Mouse (Mus musculus) ovary, postnatal 14 days (tissue): ENCODE data around the gene Prok2.
A peak's percentile ranks its signal among the peaks of the same experiment; 100 is the strongest.

Source experiments
- DNase-seq: peaks from one replicate; pipeline ENCODE4 v3.0.0; 2022; ENCODE audit warnings: low spot score

Prok2 gene

DNA sequence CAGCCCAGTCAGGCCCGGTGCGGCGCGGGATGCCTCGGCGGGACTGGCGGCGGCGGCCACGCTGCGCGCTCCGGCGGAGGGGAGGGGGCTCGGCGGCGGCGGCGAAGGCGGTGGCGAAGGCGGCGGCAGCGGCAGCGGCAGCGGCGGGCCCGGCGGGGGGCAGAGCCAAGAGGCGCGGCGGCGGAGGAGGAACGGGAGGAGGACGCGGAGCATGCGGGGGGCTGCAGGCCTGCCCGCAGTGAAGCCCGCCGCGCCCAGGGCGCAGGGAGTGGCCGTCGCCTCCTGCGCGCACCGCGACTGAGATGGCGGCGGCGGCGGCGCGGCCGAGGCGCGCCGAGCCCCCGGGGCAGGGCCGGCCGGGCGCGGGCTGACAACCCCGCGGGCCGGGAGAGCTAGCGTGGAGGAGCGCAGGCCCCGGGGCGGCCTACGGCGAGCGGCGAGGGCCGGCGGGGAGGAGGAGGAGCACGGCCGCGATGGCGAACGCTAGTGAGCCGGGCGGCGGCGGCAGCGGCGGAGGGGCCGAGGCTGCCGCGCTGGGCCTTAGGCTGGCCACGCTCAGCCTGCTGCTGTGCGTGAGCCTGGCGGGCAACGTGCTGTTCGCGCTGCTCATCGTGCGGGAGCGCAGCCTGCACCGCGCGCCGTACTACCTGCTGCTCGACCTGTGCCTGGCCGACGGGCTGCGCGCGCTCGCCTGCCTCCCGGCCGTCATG lies 33.8 kb downstream of the Prok2 start, which contains the start of gene Gpr27:
TSS of gene Gpr27 (plus strand) at position 474 of the 710 bp plus-strand sequence.
- peak; percentile 22 for DNase-seq

DNA sequence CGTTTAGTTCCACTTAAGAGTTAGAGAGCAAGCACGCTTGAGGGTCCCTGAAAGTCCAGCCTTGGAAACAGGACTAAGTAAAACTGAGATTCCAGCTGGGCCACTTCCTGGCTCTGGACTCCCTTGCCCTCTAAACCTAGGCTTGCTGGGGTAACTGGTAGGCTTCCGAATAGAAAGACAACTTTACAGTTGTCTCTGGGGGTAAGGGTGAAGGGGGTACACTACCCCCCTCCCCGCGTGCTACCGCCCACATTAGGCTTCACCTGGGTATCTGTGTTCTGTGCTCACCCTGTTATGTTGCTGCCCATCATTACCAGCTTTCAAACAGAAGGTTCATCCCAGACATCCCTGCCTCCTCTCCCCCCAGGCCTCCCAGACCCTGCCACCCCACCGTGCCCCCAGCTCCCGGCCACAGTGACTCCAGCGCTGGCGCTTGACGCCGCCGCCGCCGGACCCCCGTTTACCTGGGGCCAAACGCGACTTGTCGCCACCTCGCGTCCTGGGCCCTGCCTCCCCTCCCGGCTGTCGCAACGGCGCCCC lies 34.5 kb downstream of the Prok2 start:
- no peak for DNase-seq

DNA sequence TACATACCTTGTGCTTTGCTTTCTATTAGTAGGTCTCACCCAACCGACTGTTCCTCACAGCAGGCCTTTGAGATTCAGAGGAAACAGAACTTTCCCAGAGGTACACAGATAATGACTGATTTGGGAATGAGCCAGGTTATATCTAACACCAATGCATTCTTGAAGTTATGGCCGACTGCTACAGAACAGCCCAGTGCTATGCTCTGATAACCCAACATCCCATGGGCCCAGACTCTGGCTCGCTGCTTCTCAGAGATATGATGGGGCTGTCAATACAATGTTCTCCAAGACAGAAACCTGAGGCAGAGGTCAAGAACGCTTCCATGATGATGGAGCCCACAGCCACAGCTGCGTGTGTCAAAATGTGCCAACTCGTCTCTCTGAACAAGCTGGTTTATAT lies 37.7 kb downstream of the Prok2 start:
- no peak for DNase-seq

DNA sequence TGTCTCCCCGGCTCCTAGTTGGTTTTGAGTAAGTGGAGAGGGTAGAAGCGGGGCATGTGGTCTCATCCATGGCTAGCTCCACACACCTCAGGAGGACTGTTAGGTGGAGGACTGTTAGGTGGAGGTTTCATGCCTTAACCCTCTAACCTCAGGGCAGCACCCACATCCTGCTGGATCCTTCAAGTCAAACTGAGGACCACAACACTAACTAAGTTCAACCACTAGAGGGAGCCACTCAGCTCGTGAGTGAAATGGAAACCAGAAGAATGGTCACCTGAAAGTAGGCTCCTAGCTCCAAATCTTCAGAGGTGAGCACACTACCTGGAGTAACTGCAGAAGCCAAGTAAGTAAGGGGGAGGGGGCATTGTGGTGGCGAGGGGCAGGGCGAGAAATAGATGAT lies 41.3 kb downstream of the Prok2 start:
- DNase-seq, result no peak

DNA sequence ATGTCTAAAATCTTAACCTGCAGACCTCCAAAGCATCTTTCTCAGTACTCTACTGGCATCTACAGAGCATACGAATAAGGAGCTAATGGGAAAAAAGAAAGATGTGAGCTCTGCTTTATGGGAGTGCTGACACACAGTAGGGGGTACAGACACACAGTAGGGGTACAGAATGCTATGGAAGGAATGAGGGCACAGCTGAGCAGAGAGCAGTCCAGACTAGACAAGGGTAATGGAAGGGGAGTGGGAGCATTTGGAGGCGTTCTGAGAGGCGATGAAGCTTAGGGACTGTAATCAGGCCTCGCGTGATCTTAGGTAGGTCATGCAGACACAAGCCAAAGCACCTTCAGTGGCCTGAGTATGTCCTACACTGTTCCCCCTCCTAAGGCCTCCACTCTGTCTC lies 42.2 kb downstream of the Prok2 start:
- DNase-seq, result no peak

DNA sequence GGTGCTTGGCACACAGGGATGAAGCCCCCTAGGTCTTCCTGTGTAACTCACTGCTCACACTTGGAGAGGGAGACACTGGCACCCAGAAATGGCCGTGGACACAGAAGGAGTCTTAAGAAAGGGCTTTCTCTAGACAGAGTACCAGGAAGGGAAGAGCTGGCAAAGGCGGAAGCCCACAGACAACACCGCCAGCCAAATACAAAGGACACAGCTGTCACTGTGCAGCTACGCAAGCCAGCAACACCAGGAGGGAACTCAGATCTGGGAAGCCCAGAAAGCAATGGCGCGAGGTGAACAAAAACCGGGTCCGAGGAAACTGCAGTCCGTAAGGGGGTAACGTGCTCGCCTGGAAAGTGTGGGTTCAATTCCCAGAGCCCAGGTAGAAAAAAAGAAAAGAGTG lies 48.1 kb downstream of the Prok2 start:
- DNase-seq, result no peak

DNA sequence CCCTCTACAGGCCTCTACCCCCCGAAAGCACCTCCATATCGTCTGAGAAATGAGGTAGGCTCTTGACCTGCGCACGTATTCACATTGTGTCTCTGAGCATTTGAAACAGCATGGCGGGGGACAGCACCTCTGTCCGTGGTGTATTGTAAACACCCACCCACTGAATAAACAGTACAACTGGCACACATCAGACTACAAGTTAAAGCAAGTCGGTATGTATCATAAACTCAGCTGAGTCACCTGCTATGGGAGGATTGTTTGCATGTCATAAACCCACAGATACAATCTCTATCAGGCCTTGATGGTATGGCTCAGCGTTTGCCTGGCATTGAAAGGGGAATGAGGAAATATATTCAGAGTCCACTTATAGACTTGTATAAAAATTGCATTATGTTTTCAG lies 48.9 kb downstream of the Prok2 start:
- DNase-seq, result no peak

DNA sequence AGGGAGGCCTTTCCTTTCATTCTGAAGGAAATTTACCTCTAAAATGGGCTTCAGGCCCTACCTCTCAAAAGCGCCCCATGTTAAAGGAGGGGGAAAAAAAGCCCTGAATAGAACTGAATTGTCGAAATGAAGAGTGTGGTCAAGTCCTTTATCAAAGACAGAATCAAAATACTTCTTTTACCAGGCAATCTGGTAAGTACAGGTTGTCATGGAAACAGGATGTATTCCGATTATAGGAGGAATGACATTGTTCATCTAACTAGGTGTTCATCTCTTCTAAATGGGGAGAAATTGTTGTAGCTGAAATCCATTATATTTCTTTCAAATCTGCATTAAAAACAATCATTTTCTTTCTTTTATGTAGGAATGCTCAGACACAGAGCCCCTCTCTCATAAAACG lies 51.7 kb downstream of the Prok2 start:
- no peak for DNase-seq

DNA sequence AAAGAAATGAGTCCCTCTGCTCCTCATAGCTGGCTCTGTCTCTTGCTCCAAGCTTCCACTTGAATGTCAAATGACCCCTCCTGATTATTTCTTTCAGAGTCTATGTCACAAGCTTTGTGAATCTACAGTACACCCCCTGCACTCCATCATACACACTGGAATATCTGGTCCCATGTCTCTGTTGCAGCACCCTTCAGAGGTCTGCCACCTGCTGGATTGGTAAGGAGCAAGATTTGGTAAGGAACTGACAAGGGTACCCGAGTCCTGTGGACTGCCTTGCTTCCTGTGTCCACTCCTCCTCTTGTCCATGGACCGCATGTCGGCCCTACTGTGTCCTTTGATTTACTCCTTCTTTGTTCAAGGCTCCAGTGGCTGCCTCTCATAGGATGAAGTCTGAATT lies 54.4 kb downstream of the Prok2 start:
- no peak for DNase-seq

DNA sequence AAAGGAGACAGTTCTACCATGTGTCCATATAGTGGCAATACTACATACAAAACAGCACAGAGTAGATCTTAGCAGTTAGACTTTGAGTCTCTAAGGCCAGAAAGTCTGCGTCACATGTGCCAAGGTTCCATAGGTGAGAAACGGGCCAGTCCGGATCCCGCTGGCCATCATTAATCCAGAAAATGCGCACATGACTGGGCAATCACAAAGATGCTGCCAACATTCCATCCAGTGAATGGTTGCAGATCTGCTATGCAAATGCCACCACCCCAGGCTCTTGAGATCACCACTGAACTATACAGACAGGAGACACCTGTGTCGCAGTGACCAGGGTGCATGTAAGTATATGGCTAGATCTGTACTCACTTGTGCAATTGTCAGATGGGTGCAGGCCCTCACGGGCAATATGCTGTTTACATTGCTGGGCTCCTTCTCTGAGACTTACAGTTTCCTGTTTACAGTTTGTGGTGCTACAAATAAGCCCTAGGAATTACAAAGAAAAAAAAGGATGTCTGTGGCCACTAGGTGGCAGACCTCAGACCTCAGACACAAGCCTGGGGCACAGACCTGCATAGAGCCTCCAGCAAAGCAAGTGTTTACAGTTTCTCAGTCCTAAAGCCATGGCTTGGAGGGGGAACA lies 55.6 kb downstream of the Prok2 start:
- DNase-seq, result peak; percentile 35

DNA sequence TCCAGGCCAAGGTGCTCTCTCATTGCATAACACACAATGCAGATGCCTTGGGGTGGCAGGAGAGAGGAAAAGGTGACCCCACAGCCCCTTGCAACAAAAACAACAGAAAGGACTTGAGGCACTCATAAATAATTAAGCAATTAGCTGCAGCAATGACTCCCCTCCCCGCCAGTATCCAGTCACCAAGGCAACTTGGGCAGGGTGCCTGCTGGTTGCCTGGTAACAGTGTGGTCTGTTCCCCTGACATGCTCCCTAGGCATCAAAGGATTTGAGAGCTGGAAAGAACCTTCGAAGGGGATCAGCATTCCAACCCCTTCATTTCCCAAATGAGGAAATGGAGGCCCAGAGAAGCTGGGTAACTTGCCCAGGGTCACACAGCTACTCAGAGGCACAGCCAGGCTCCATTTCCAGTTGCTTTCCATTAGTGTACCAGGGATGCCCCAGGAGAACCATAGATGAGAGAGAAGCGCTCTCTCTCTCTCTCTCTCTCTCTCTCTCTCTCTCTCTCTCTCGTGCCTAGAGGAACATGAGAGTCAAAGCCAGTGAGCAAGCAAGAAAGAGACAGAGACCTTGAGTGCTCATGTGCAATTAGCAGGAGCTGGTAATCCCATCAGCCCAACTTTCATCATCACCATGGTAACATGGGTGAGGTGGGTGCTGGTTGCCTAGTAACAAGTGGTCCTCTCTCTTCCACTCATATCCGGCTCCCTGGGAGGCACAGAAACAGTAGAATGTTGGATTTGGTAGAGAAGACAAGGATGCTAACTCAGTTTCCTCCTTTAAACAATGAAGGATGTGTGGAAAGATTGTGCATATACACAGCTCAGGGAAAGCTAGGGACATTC lies 56.5 kb downstream of the Prok2 start:
- no peak for DNase-seq

DNA sequence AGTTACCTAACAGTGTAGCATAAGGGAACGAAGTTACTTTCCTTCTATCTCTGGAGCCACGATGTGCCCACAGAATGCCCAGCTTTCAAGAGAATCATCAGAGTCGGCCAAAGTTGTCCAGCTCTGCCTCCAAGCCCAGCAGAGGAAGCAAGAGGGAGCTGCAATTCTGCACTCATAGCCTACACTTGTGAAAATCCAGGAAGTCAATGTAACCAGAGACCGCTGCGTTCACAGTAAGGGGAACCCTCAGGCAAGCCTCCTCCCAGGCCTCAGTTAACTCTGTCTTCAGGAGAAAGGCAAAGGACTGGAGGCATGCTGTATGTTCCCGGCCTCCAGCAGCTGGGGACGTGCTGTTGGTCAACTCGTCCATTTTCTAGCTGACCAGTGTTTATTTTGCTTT lies 58.9 kb downstream of the Prok2 start:
- DNase-seq, result no peak

DNA sequence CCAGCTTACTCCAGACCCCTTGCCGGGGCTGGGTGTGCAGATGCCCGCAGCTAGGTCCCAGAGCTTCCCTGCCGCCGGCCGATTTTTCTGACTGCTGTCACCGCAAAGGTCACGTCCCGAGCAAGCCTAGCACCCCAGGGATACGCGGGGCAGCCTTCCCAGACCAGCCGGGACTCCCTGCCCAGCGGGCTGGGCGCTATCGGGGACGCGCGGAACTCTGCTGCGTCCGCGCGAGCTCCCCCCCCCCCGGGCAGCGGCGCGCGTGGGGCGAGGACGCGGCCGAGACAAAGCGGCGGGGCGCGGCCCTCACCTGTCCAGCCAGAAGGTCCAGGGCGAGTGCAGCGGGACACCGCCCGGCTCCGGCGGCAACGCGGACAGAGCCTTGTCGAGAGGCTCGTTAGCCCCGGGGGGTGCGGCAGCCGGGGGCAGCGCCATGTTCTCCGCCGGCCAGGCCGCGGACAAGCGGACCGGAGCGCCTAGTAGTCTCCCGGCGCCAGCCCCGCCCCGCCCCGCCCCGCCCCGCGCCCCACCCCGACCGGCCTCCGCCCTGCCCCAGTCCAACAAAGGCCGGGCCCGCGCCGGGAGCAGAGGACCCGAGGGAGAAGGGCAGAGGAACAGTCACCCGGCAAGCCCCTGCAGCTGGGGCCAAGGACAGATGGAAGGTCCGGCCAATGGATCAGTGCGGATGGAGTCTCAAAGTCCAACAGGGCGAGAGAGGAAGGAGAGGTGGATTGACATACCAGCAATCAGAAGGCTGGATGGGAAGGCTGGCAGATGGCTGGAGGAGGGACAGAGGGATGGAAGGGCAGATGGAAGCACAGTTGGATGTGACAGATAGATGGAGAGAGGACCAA lies 59.6 kb downstream of the Prok2 start, which contains the start of the genes Eif4e3 and Gm20696:
TSS of gene Eif4e3 (minus strand) at position 454 of the 854 bp plus-strand sequence.
TSS of gene Gm20696 (minus strand) at position 480 of the 854 bp plus-strand sequence.
- DNase-seq, result peak; percentile 43

DNA sequence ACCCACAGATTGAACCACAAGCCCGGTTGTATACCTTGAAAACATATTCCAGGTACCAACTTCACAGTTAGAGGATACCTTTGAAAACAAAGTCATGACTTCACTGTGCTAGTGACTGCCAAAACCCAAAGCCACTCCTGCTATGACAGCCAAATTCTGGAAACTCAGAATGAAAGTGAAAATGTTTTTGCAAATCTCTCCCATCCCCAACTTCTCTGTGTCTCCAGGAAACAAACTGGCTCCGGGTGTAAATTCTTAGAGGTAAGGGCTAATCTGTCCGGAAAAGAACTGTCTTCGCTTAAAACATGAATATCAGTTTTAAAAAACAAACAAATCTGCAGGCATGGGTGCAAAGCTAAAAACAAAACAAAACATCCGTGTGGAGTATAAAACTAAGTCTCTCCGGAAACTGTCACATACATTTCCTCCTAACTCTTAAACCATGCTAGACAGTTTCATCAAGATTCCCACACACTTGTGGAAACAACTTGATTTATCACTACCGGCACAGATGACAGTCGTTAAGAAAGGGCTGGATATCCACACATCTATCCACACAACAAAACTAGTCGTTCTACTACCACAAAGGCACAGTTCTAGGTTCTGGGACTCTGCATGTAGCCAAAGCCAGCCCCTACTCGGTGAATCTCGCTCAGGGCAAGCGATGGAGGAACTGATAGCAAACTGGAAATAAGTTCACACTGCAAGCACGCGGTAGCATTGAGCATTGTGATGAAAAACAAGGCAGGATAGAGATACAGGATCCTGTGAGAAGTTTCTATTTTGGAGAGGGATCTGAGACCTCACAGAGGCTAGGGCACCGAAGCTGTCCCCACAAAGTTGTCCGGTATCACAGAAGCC lies 60.5 kb downstream of the Prok2 start:
- no peak for DNase-seq

DNA sequence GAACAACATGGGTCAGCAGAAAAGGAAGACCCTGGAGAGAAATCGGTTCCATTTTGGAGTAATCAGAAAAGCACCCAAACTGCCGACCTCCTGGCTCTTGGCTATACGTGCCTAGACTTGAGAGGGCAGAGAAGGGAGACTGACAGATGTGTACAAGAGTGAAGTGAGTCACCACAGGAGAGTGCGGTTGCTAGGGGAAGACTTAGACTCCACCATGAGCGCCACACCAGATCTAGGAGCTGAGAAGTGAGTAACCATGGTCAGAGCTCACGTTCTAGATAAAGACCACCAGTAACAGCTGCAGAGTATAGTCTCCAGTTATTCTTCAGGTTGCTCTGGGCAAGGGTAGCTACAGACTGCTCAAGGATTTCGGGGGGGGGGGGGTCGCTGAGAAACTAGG lies 63.0 kb downstream of the Prok2 start:
- DNase-seq, result no peak
